Mouse (Mus musculus): Measurements from ENCODE around the gene Dpysl4.

GRCm38 (mm10) chr7:139101286-139101804 lies 15.5 kb downstream of the Dpysl4 start:
- TF ChIP-seq CTCF (conservative IDR thresholded peaks at IDR 0.05; ENCODE audit: low read length): no peak
- no peak for TF ChIP-seq POU5F1 (IDR thresholded peaks at IDR 0.05; ENCODE audit: borderline replicate concordance, low read length)
- TF ChIP-seq NANOG (IDR thresholded peaks at IDR 0.05; ENCODE audit: borderline replicate concordance, low read length): no peak

All from E14TG2a.4 (cell line).